Mouse (Mus musculus): ENCODE measurements around the gene Ppfia1.

DNA sequence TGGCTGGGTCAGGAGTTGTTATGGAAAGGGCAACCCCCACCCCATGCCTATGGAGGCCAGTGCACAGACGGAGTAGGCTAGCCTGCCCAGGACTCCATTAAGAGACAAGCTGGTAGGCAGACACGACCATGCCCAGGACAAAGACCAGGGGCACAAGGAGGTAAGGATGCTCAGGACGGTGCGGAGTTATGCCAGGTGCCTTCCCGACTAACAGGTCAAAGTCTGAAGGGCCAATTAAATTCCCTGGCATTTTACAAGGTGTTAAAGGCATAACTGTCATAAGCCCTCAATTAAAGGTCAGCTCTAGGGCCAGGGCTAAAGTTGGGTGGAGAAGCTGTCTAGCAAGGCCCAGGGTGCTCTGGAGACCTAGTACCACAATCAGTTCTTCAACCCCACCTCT is 84.8 kb downstream of the Ppfia1 start:
- TF ChIP-seq CTCF (IDR thresholded peaks at IDR 0.05; ENCODE audit: extremely low read depth, insufficient read depth, low read length): no peak
- TF ChIP-seq POLR2A (IDR thresholded peaks at IDR 0.05; ENCODE audit: extremely low read depth, insufficient read depth, low read length): no peak

Measured in cortical plate, adult 2 months (tissue).